Mouse (Mus musculus): ENCODE measurements around the gene Hsph1. TPM values are rescaled to one million over a fixed set of nuclear protein-coding genes. Genes with fewer than 3 reads are reported as not detected.

The Hsph1 gene
- total and polyA plus RNA-seq, 3 experiments, result 57.5 to 156 (median 80.9) TPM

DNA sequence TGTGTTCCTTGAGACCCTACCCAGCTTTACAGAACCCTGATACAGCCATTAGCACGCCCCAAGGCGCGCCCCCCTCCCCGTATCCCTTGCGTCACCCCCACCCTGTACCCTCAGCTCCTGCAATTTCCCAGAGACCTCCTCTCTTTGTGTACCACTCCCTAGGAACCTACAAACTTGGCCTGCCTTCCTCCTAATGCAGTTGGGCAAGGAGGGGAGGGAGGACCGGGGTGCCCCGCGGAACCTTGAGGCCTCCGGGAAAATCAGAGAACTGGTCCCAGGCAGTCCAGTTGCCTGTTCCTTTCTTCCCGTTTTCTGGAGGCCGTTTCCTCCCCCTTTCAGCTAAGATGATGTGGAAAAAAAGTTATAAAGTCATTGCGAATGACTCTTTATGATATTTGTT is 43.2 kb upstream of the Hsph1 start:
- dilution Hi-C loops (cut with MboI; ENCODE audit: extremely low pct_ligation_motif_present, extremely low pct_unique_long_range_greater_than_20kb, low sequenced_read_pairs), result no loop called here
- no peak overlapping the region for H3K4me2 ChIP-seq (ENCODE audit: insufficient read depth, low read depth, poor library complexity, severe bottlenecking)

DNA sequence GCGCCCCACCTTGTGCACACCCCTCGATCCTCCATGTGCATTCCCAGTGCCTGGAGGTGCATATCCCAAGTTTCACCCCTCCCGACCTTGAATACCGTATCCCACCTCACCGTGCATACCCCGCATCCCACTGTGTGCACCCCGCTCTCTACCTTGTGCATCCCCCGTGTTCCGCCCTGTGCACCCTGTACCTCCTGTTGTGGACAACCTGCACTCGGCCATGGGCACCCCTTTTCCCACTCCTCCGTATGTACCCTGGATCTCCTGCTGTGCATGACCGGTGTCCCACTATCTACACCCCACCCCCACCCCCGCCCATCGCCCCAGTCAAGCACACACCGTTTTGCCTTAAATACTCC is 42.8 kb upstream of the Hsph1 start:
- H3K27me3 ChIP-seq (replicated peaks), result peaks cover 27% of the 10 kb centered on the region
- no peaks in the 10 kb centered on the region for H3K36me3 ChIP-seq (replicated peaks in 1 of 2; ENCODE audit: control insufficient read depth in 1 of 2, insufficient read depth in 1 of 2, low read length in 1 of 2)
- 0 out of 2 replicates have a peak overlapping the region, but pooled peaks have one; percentile 6 for H3K4me2 ChIP-seq (ENCODE audit: insufficient read depth, low read depth, poor library complexity, severe bottlenecking)
- in situ Hi-C loops (cut with MboI; ENCODE audit: low pct_ligation_motif_present, low pct_unique_long_range_greater_than_20kb, low sequenced_read_pairs), result loop anchor here (5.0 kb wide), 1 partner anchor 37 kb away; no protein-coding TSS in a partner anchor
- no peaks in the 10 kb centered on the region for H3K9me3 ChIP-seq (replicated peaks; ENCODE audit: low read length)
- H3K9ac ChIP-seq (ENCODE audit: insufficient read depth, low read depth), result no peak overlapping the region
- TF ChIP-seq USF1 (IDR thresholded peaks at IDR 0.05; ENCODE audit: low read depth, low read length) (no peak), ELF1 (IDR thresholded peaks at IDR 0.05; ENCODE audit: low read depth, low read length) (no peak), PAX5 (IDR thresholded peaks at IDR 0.05; ENCODE audit: low read length) (no peak)
- dilution Hi-C loops (cut with MboI; ENCODE audit: extremely low pct_ligation_motif_present, extremely low pct_unique_long_range_greater_than_20kb, low sequenced_read_pairs), result no loop called here
- H3K4me3 ChIP-seq (replicated peaks in 1 of 3; ENCODE audit: low read depth in 2 of 3, low read length in 2 of 3, poor library complexity in 1 of 3), result peak overlapping the region in 1 of 3 experiments; percentile 45
- H3K4me1 ChIP-seq (ENCODE audit: control insufficient read depth in 1 of 2, insufficient read depth in 2 of 2), result peaks cover 2 to 5% of the 10 kb centered on the region in 2 experiments; a peak in 2 of 4 replicates
- no peaks in the 10 kb centered on the region for H3K79me2 ChIP-seq (replicated peaks; ENCODE audit: control insufficient read depth, extremely low read depth, insufficient read depth, poor library complexity, severe bottlenecking)
- no peak overlapping the region for H3K27ac ChIP-seq (ENCODE audit: insufficient read depth, low read depth)
- no peak for DNase-seq (ENCODE audit: extremely low read depth)

More for the DNA sequence above, 43.2 kb upstream of the Hsph1 start:
- H3K4me1 ChIP-seq (ENCODE audit: control insufficient read depth in 1 of 2, insufficient read depth in 2 of 2), result peaks cover 2 to 5% of the 10 kb centered on the region in 2 experiments; a peak in 2 of 4 replicates
- in situ Hi-C loops (cut with MboI; ENCODE audit: low pct_ligation_motif_present, low pct_unique_long_range_greater_than_20kb, low sequenced_read_pairs), result loop anchor here (5.0 kb wide), 1 partner anchor 37 kb away; no protein-coding TSS in a partner anchor
- no peaks in the 10 kb centered on the region for H3K79me2 ChIP-seq (replicated peaks; ENCODE audit: control insufficient read depth, extremely low read depth, insufficient read depth, poor library complexity, severe bottlenecking)
- DNase-seq (ENCODE audit: extremely low read depth), result no peak
- H3K27ac ChIP-seq (ENCODE audit: insufficient read depth, low read depth), result no peak overlapping the region
- no peak overlapping the region for H3K9ac ChIP-seq (ENCODE audit: insufficient read depth, low read depth)
- H3K36me3 ChIP-seq (replicated peaks in 1 of 2; ENCODE audit: control insufficient read depth in 1 of 2, insufficient read depth in 1 of 2, low read length in 1 of 2), result no peaks in the 10 kb centered on the region
- TF ChIP-seq SMC3 (IDR thresholded peaks at IDR 0.05; ENCODE audit: low read depth, low read length) (no peak), ZMIZ1 (IDR thresholded peaks at IDR 0.05; ENCODE audit: low read depth, low read length) (no peak), HCFC1 (IDR thresholded peaks at IDR 0.05; ENCODE audit: low read depth, low read length) (no peak), NRF1 (IDR thresholded peaks at IDR 0.05; ENCODE audit: low read depth, low read length) (no peak), POLR2A (IDR thresholded peaks at IDR 0.05; ENCODE audit: low read depth, low read length) (no peak), POLR2AphosphoS2 (IDR thresholded peaks at IDR 0.05; ENCODE audit: low read depth, low read length) (no peak), SIN3A (IDR thresholded peaks at IDR 0.05; ENCODE audit: low read length) (no peak), IRF4 (IDR thresholded peaks at IDR 0.05; ENCODE audit: low read depth, low read length) (no peak), EP300 (IDR thresholded peaks at IDR 0.05; ENCODE audit: low read length) (no peak), MAZ (IDR thresholded peaks at IDR 0.05; ENCODE audit: low read depth, low read length) (no peak), TBP (conservative IDR thresholded peaks at IDR 0.05; ENCODE audit: low read depth, low read length) (no peak), USF1 (IDR thresholded peaks at IDR 0.05; ENCODE audit: low read depth, low read length) (no peak), MYC (IDR thresholded peaks at IDR 0.05; ENCODE audit: low read depth, low read length) (no peak)
- peaks cover 27% of the 10 kb centered on the region for H3K27me3 ChIP-seq (replicated peaks)
- H3K4me3 ChIP-seq (replicated peaks in 1 of 3; ENCODE audit: low read depth in 2 of 3, low read length in 2 of 3, poor library complexity in 1 of 3), result no peak overlapping the region
- H3K9me3 ChIP-seq (replicated peaks; ENCODE audit: low read length), result no peaks in the 10 kb centered on the region

Measured in CH12.LX (cell line).